Mouse (Mus musculus): ENCODE data around the gene Taar8c. TPM values are rescaled to one million over a fixed set of nuclear protein-coding genes. Genes with fewer than 3 reads are reported as not detected.
"Not testable (repeated sequence)": the region's sequence is repeated elsewhere in the genome, so short reads cannot be mapped to it uniquely, and the experiment has no call there.

The Taar8c gene
- not detected in 2 replicates for polyA plus RNA-seq (2012; rRNA removed)

GRCm38 (mm10) chr10:24101812-24102211, at the start of gene Taar8c:
Gene Taar8c (minus strand): TSS chr10:24101912.
- not testable (repeated sequence) for DNase-seq; H3K4me1 ChIP-seq (ENCODE audit: control insufficient read depth, insufficient read depth, low read length); H3K4me3 ChIP-seq (ENCODE audit: insufficient read depth, low read depth, low read length); H3K27me3 ChIP-seq (replicated peaks; ENCODE audit: control insufficient read depth, insufficient read depth, low read length); H3K27ac ChIP-seq (ENCODE audit: insufficient read depth, low read depth, low read length); H3K36me3 ChIP-seq (ENCODE audit: control insufficient read depth, insufficient read depth, low read length)
- 91% methylated on average over 1 of the region's 3 CpGs for WGBS

- Histone ChIP-seq H3K4me3 (ENCODE audit: insufficient read depth, low read depth, low read length) (peak overlapping the region; percentile 65), H3K36me3 (ENCODE audit: control insufficient read depth, insufficient read depth, low read length) (no peaks in the 10 kb centered on the region), H3K27ac (ENCODE audit: insufficient read depth, low read depth, low read length) (peak overlapping the region; percentile 88), H3K4me1 (ENCODE audit: control insufficient read depth, insufficient read depth, low read length) (peaks cover 15% of the 10 kb centered on the region), H3K27me3 (replicated peaks; ENCODE audit: control insufficient read depth, insufficient read depth, low read length) (no peaks in the 10 kb centered on the region)
- peak; percentile 88 for DNase-seq
- WGBS: 17% methylated on average over 7 of the region's 7 CpGs
- no peak for TF ChIP-seq CTCF (conservative IDR thresholded peaks at IDR 0.05; ENCODE audit: insufficient read depth, insufficient read length, low read depth, low read length)
- TF ChIP-seq POLR2A (IDR thresholded peaks at IDR 0.05; ENCODE audit: low read depth, low read length): no peak
Measured at GRCm38 (mm10) chr10:24150086-24150485, 48.4 kb upstream of the Taar8c start.

GRCm38 (mm10) chr10:24149135-24149781, 47.5 kb upstream of the Taar8c start, which contains the start of gene Stx7:
Gene Stx7 (plus strand): TSS chr10:24149302.
- H3K4me3 ChIP-seq (ENCODE audit: insufficient read depth, low read depth, low read length): peak within 1 kb of the TSS; percentile 88
- peak within 1 kb of the TSS; percentile 90 for H3K27ac ChIP-seq (ENCODE audit: insufficient read depth, low read depth, low read length)
- no peaks in the 10 kb centered on the region for H3K36me3 ChIP-seq (ENCODE audit: control insufficient read depth, insufficient read depth, low read length)
- peak; percentile 97 for DNase-seq
- TF ChIP-seq POLR2A (IDR thresholded peaks at IDR 0.05; ENCODE audit: low read depth, low read length) (no peak), CTCF (conservative IDR thresholded peaks at IDR 0.05; ENCODE audit: insufficient read depth, insufficient read length, low read depth, low read length) (no peak)
- under 1% methylated on average over 44 of the region's 45 CpGs for WGBS
- no peaks in the 10 kb centered on the region for H3K27me3 ChIP-seq (replicated peaks; ENCODE audit: control insufficient read depth, insufficient read depth, low read length)
- peaks cover 15% of the 10 kb centered on the region for H3K4me1 ChIP-seq (ENCODE audit: control insufficient read depth, insufficient read depth, low read length)

GRCm38 (mm10) chr10:24142735-24143134, 41.0 kb upstream of the Taar8c start:
- Histone ChIP-seq H3K36me3 (ENCODE audit: control insufficient read depth, insufficient read depth, low read length) (no peaks in the 10 kb centered on the region), H3K4me3 (ENCODE audit: insufficient read depth, low read depth, low read length) (no peak overlapping the region), H3K27me3 (replicated peaks; ENCODE audit: control insufficient read depth, insufficient read depth, low read length) (no peaks in the 10 kb centered on the region), H3K27ac (ENCODE audit: insufficient read depth, low read depth, low read length) (no peak overlapping the region), H3K4me1 (ENCODE audit: control insufficient read depth, insufficient read depth, low read length) (peaks cover 3% of the 10 kb centered on the region; the same call in 1 of the 2 replicates)
- 59% methylated on average over 3 of the region's 3 CpGs for WGBS
- no peak for DNase-seq
- TF ChIP-seq POLR2A (IDR thresholded peaks at IDR 0.05; ENCODE audit: low read depth, low read length): no peak
- no peak for TF ChIP-seq CTCF (conservative IDR thresholded peaks at IDR 0.05; ENCODE audit: insufficient read depth, insufficient read length, low read depth, low read length)

- peak overlapping the region; percentile 80; the same call in 1 of the 2 replicates for H3K27ac ChIP-seq (ENCODE audit: insufficient read depth, low read depth, low read length)
- peaks cover 8% of the 10 kb centered on the region; the same call in 1 of the 2 replicates for H3K4me1 ChIP-seq (ENCODE audit: control insufficient read depth, insufficient read depth, low read length)
- no peaks in the 10 kb centered on the region for H3K27me3 ChIP-seq (replicated peaks; ENCODE audit: control insufficient read depth, insufficient read depth, low read length)
- TF ChIP-seq CTCF (conservative IDR thresholded peaks at IDR 0.05; ENCODE audit: insufficient read depth, insufficient read length, low read depth, low read length) (no peak), POLR2A (IDR thresholded peaks at IDR 0.05; ENCODE audit: low read depth, low read length) (no peak)
- DNase-seq: peak; percentile 83
- WGBS: 37% methylated on average over 2 of the region's 2 CpGs
- no peaks in the 10 kb centered on the region for H3K36me3 ChIP-seq (ENCODE audit: control insufficient read depth, insufficient read depth, low read length)
- no peak overlapping the region for H3K4me3 ChIP-seq (ENCODE audit: insufficient read depth, low read depth, low read length)
Measured at GRCm38 (mm10) chr10:24138623-24139261, 37.0 kb upstream of the Taar8c start.

GRCm38 (mm10) chr10:24134071-24134645, 32.4 kb upstream of the Taar8c start:
- Histone ChIP-seq H3K27ac (ENCODE audit: insufficient read depth, low read depth, low read length) (peak overlapping the region; percentile 21), H3K4me3 (ENCODE audit: insufficient read depth, low read depth, low read length) (no peak overlapping the region), H3K4me1 (ENCODE audit: control insufficient read depth, insufficient read depth, low read length) (peaks cover 5% of the 10 kb centered on the region; the same call in 1 of the 2 replicates), H3K36me3 (ENCODE audit: control insufficient read depth, insufficient read depth, low read length) (no peaks in the 10 kb centered on the region), H3K27me3 (replicated peaks; ENCODE audit: control insufficient read depth, insufficient read depth, low read length) (no peaks in the 10 kb centered on the region)
- TF ChIP-seq POLR2A (IDR thresholded peaks at IDR 0.05; ENCODE audit: low read depth, low read length) (no peak), CTCF (conservative IDR thresholded peaks at IDR 0.05; ENCODE audit: insufficient read depth, insufficient read length, low read depth, low read length) (no peak)
- peak; percentile 62 for DNase-seq
- WGBS: 39% methylated on average over 7 of the region's 7 CpGs

- Histone ChIP-seq H3K27ac (ENCODE audit: insufficient read depth, low read depth, low read length) (no peak overlapping the region), H3K36me3 (ENCODE audit: control insufficient read depth, insufficient read depth, low read length) (no peaks in the 10 kb centered on the region), H3K4me1 (ENCODE audit: control insufficient read depth, insufficient read depth, low read length) (peaks cover 5% of the 10 kb centered on the region; the same call in 1 of the 2 replicates), H3K4me3 (ENCODE audit: insufficient read depth, low read depth, low read length) (no peak overlapping the region), H3K27me3 (replicated peaks; ENCODE audit: control insufficient read depth, insufficient read depth, low read length) (no peaks in the 10 kb centered on the region)
- WGBS: 17% methylated on average over 2 of the region's 2 CpGs
- no peak for DNase-seq
- TF ChIP-seq POLR2A (IDR thresholded peaks at IDR 0.05; ENCODE audit: low read depth, low read length) (no peak), CTCF (conservative IDR thresholded peaks at IDR 0.05; ENCODE audit: insufficient read depth, insufficient read length, low read depth, low read length) (no peak)
Measured at GRCm38 (mm10) chr10:24133132-24133531, 31.4 kb upstream of the Taar8c start.
